Mouse (Mus musculus) ZHBTc4 (cell line): ENCODE measurements at regions not wholly inside any gene's neighbourhood (a gene's known extent, or its start where the extent isn't known, plus 50 kb on each side); places are given as distances from the start of the nearest gene placed in this dataset.

Experiments used
- DNase-seq: peaks from one replicate; pipeline ENCODE4 v3.0.0-alpha.2; 2011; ENCODE audit warnings: low read depth, low spot score

DNA sequence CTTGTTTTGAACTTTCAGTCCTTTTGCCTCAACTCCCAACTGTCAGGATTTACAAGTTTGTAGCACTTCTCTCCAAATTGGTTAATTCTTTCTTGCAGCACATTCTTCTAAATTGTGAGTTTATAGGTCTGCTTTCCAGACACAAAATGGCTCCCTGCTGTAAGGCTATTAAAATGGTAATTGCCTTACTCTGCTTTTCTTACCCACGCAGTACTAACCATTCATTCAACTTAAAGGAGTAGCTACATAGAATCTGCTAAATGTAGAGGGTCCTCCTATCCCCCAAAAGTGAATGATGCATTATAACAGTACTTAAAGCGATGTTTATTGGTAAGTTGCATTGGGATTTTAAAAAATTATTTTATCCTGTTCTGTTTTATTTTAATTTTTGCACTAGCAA is 356.2 kb downstream of the Kif20b start:
- no peak for DNase-seq

DNA sequence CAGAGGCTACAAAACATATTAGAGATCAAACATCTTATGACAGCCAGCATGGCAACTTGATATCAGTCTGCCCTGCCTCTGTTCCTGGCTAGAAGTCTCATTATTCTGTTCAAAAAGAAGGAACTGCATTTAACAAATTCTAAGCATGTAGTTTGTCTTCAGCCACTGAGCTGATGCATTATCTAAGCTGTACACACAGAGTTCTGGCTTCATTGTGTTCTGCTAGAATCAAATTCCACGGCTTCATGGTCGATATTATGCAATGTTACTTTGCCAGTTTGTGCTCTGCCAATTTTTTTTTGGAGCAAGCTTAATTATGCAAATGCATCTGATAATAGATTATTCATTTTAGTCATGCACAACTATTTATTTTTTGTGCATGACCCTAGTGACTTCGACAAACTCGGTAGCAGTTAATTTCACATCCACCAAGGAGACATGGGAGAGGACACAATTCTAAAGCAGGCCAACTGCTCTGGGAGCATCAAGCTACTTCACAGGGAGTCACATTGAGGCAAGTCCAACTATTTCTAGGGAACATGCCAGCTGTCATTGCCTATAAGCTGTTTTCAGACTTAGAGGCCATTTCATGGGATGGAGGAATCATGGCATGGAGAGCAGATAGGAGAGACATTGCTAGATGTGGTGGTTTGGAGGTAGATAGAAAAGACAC is 360.8 kb downstream of the Kif20b start:
- no peak for DNase-seq

- DNase-seq: no peak
These were observed 376.7 kb downstream of the Kif20b start for GRCm38 (mm10) chr19:35298846-35299245.

DNA sequence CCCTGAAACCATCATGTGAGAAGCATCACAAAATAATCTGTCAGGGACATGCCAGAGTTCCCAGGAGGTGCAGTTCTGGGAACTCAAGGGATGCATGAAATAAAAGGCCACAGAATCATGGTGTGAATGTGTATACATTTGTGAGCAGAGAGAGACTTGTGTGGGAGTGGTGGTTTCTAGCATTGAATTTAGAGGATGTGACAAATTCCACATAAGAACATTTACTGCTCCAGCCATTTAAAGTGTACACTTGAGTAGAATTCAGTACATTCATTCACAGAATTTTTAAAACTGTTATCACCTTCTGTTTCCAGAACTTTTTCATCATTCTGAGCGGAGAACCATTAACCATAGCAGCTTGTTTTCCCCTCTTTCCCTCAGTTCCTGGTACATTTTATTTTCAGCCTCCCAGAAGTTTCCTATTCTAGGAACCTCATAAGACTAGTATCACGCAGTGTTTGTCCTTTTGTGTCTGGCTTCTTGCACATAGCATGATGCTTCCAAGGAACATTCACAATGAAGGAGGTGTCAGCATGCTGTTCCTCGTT is 380.6 kb downstream of the Kif20b start:
- DNase-seq: no peak
